Mouse (Mus musculus): ENCODE measurements around the gene Wdr92. TPM values are rescaled to one million over a fixed set of nuclear protein-coding genes. Genes with fewer than 3 reads are reported as not detected.
"Not testable (repeated sequence)": the region's sequence is repeated elsewhere in the genome, so short reads cannot be mapped to it uniquely, and the experiment has no call there.

The Wdr92 gene
- total RNA-seq, 2 experiments from 2014 or later, result 6.7 to 8.8 TPM

- intact Hi-C loops (cut with DNase I), result loop anchor here (10.0 kb wide), 1 partner anchor 708 kb away; the partner anchor contains the start of gene Sec61g
- no peak overlapping the region for H3K27ac ChIP-seq
- TF ChIP-seq CTCF (IDR thresholded peaks at IDR 0.05), result no peak
- no peak overlapping the region; the same call in 1 of the 2 replicates for H3K4me3 ChIP-seq
- no peak for DNase-seq (ENCODE audit: extremely low spot score in 1 of 2, low spot score in 2 of 2)
Measured at GRCm38 (mm10) chr11:17212903-17213509, 31.1 kb downstream of the Wdr92 start.

GRCm38 (mm10) chr11:17215475-17215874 lies 33.6 kb downstream of the Wdr92 start:
- Histone ChIP-seq H3K4me3 (no peak overlapping the region), H3K27ac (no peak overlapping the region)
- no peak for TF ChIP-seq CTCF (IDR thresholded peaks at IDR 0.05)
- DNase-seq (ENCODE audit: extremely low spot score in 1 of 2, low spot score in 2 of 2), result no peak
- intact Hi-C loops (cut with DNase I), result loop anchor here (10.0 kb wide), 1 partner anchor 711 kb away; the partner anchor contains the start of gene Sec61g

GRCm38 (mm10) chr11:17221126-17221525 lies 39.2 kb downstream of the Wdr92 start:
- no peak for DNase-seq (ENCODE audit: extremely low spot score in 1 of 2, low spot score in 2 of 2)

GRCm38 (mm10) chr11:17232792-17233191 lies 50.9 kb downstream of the Wdr92 start:
- Histone ChIP-seq H3K27ac (no peak overlapping the region), H3K4me3 (no peak overlapping the region)
- no peak for TF ChIP-seq CTCF (IDR thresholded peaks at IDR 0.05)
- DNase-seq (ENCODE audit: extremely low spot score in 1 of 2, low spot score in 2 of 2), result no peak
- intact Hi-C loops (cut with DNase I), result no loop called here

More at GRCm38 (mm10) chr11:17221126-17221525, 39.2 kb downstream of the Wdr92 start:
- intact Hi-C loops (cut with DNase I), result no loop called here
- Histone ChIP-seq H3K4me3 (no peak overlapping the region), H3K27ac (no peak overlapping the region)
- TF ChIP-seq CTCF (IDR thresholded peaks at IDR 0.05), result no peak

- intact Hi-C loops (cut with DNase I), result no loop called here
- Histone ChIP-seq H3K4me3 (no peak overlapping the region), H3K27ac (no peak overlapping the region)
- no peak for DNase-seq (ENCODE audit: extremely low spot score in 1 of 2, low spot score in 2 of 2)
- no peak for TF ChIP-seq CTCF (IDR thresholded peaks at IDR 0.05)
Measured at GRCm38 (mm10) chr11:17236449-17237037, 54.6 kb downstream of the Wdr92 start.

GRCm38 (mm10) chr11:17238598-17238997 lies 56.7 kb downstream of the Wdr92 start:
- intact Hi-C loops (cut with DNase I); DNase-seq (ENCODE audit: extremely low spot score in 1 of 2, low spot score in 2 of 2); H3K4me3 ChIP-seq; H3K27ac ChIP-seq: not testable (repeated sequence)

GRCm38 (mm10) chr11:17248715-17249114 lies 66.8 kb downstream of the Wdr92 start:
- no peak overlapping the region for H3K4me3 ChIP-seq
- H3K27ac ChIP-seq, result no peak overlapping the region
- intact Hi-C loops (cut with DNase I), result no loop called here
- no peak for DNase-seq (ENCODE audit: extremely low spot score in 1 of 2, low spot score in 2 of 2)
- TF ChIP-seq CTCF (IDR thresholded peaks at IDR 0.05), result no peak

- DNase-seq (ENCODE audit: extremely low spot score in 1 of 2, low spot score in 2 of 2), result peak in 1 of 2 experiments; percentile 18
- Histone ChIP-seq H3K4me3 (peak overlapping the region; percentile 68), H3K27ac (no peak overlapping the region; the same call in 1 of the 2 replicates)
- intact Hi-C loops (cut with DNase I), result loop anchor here (2.0 to 5.0 kb wide), 2 partner anchors 98 to 175 kb away; partner anchors contain the start of gene Ppp3r1
- no peak for TF ChIP-seq CTCF (IDR thresholded peaks at IDR 0.05)
Measured at GRCm38 (mm10) chr11:17256813-17257365, 75.0 kb downstream of the Wdr92 start.

- Histone ChIP-seq H3K27ac (peak within 1 kb of the TSS; percentile 90), H3K4me3 (peak within 1 kb of the TSS; percentile 68)
- intact Hi-C loops (cut with DNase I), result loop anchor here (2.0 to 5.0 kb wide), 2 partner anchors 99 to 175 kb away; partner anchors contain the start of gene Ppp3r1
- DNase-seq (ENCODE audit: extremely low spot score in 1 of 2, low spot score in 2 of 2), result peak; percentile 96 to 97
- no peak for TF ChIP-seq CTCF (IDR thresholded peaks at IDR 0.05)
Measured at GRCm38 (mm10) chr11:17257443-17257842, 75.5 kb downstream of the Wdr92 start, which contains the start of gene C1d. Gene C1d (plus strand): TSS chr11:17257579.

GRCm38 (mm10) chr11:17257861-17258260 lies 76.0 kb downstream of the Wdr92 start:
- peak overlapping the region; percentile 90 for H3K27ac ChIP-seq
- H3K4me3 ChIP-seq, result peak overlapping the region; percentile 68
- DNase-seq (ENCODE audit: extremely low spot score in 1 of 2, low spot score in 2 of 2), result no peak
- TF ChIP-seq CTCF (IDR thresholded peaks at IDR 0.05), result no peak
- intact Hi-C loops (cut with DNase I), result loop anchor here (2.0 to 5.0 kb wide), 2 partner anchors 99 to 176 kb away; partner anchors contain the start of gene Ppp3r1

- Histone ChIP-seq H3K27ac (no peak overlapping the region), H3K4me3 (no peak overlapping the region)
- DNase-seq (ENCODE audit: extremely low spot score in 1 of 2, low spot score in 2 of 2), result no peak
- intact Hi-C loops (cut with DNase I), result loop anchor here (10.0 kb wide), 1 partner anchor 688 kb away; the partner anchor contains the start of gene Etaa1
- no peak for TF ChIP-seq CTCF (IDR thresholded peaks at IDR 0.05)
Measured at GRCm38 (mm10) chr11:17267176-17267575, 85.3 kb downstream of the Wdr92 start.

GRCm38 (mm10) chr11:17268801-17269200 lies 86.9 kb downstream of the Wdr92 start:
- intact Hi-C loops (cut with DNase I), result loop anchor here (10.0 kb wide), 1 partner anchor 686 kb away; the partner anchor contains the start of gene Etaa1
- no peak for TF ChIP-seq CTCF (IDR thresholded peaks at IDR 0.05)

More at GRCm38 (mm10) chr11:17268801-17269200, 86.9 kb downstream of the Wdr92 start:
- no peak overlapping the region for H3K4me3 ChIP-seq
- H3K27ac ChIP-seq, result no peak overlapping the region
- DNase-seq (ENCODE audit: extremely low spot score in 1 of 2, low spot score in 2 of 2), result no peak
